Mouse (Mus musculus) MEL (cell line): ENCODE data around the gene Rpl6. TPM values are rescaled to one million over a fixed set of nuclear protein-coding genes. Genes with fewer than 3 reads are reported as not detected.
"Not testable (repeated sequence)": the region's sequence is repeated elsewhere in the genome, so short reads cannot be mapped to it uniquely, and the experiment has no call there.

Source experiments
- DNase-seq: peaks from one replicate; pipeline ENCODE4 v3.0.0; 2011; ENCODE audit warnings: low read depth, low spot score
- H3K27ac ChIP-seq: 2 replicates; pipeline ENCODE4 v1.5.1; 2012; ENCODE audit warnings: low read depth, mild to moderate bottlenecking, control low read depth, low read length, moderate library complexity; ENCODE audit not compliant: control insufficient read depth
- H3K27me3 ChIP-seq, 2 experiments: fragments of 150-350 bp in 1 of 2; sonication (generic) in 1 of 2; 2 replicates each; pipeline ENCODE4 v1.6.1; 2012; ENCODE audit warnings: low read length in 2 of 2, mild to moderate bottlenecking in 2 of 2, improper control_type of control experiment in 1 of 2, moderate library complexity in 1 of 2; ENCODE audit not compliant: insufficient read depth in 2 of 2, control insufficient read depth in 1 of 2
- H3K36me3 ChIP-seq, 2 experiments: 2 replicates each; pipeline ENCODE4 v1.6.1; 2012 to 2014; ENCODE audit warnings: low read length in 2 of 2, improper control_type of control experiment in 1 of 2, inconsistent platforms in 1 of 2, mild to moderate bottlenecking in 1 of 2; ENCODE audit not compliant: insufficient read depth in 2 of 2, control insufficient read depth in 1 of 2
- H3K4me1 ChIP-seq, 2 experiments: fragments of 150-350 bp in 1 of 2; sonication (generic) in 1 of 2; 2 replicates each; pipeline ENCODE4 v1.6.1; 2012; ENCODE audit warnings: low read length in 2 of 2, improper control_type of control experiment in 1 of 2, mild to moderate bottlenecking in 1 of 2; ENCODE audit not compliant: insufficient read depth in 2 of 2, control insufficient read depth in 1 of 2
- H3K4me3 ChIP-seq, 2 experiments: fragments of 150-350 bp in 1 of 2; sonication (generic) in 1 of 2; 2 replicates each; pipeline ENCODE4 v1.5.1; 2012; ENCODE audit warnings: low read depth in 2 of 2, low read length in 2 of 2, mild to moderate bottlenecking in 2 of 2, moderate library complexity in 2 of 2, control low read depth in 1 of 2, improper control_type of control experiment in 1 of 2; ENCODE audit not compliant: control insufficient read depth in 1 of 2, insufficient read depth in 1 of 2
- H3K79me2 ChIP-seq: 2 replicates; pipeline ENCODE4 v1.6.1; 2012; ENCODE audit warnings: mild to moderate bottlenecking, low read length, moderate library complexity; ENCODE audit not compliant: control insufficient read depth, poor library complexity, insufficient read depth
- H3K9ac ChIP-seq: 2 replicates; pipeline ENCODE4 v1.6.1; 2012; ENCODE audit warnings: low read depth, mild to moderate bottlenecking, control low read depth, low read length, moderate library complexity; ENCODE audit not compliant: control insufficient read depth, poor library complexity, severe bottlenecking
- H3K9me3 ChIP-seq: fragments of 150-350 bp; sonication (generic); replicated peaks from 2 replicates; pipeline ENCODE4 v1.6.1; 2012; ENCODE audit warnings: mild to moderate bottlenecking, low read length, improper control_type of control experiment, moderate library complexity; ENCODE audit not compliant: insufficient read depth
- ELF1 ChIP-seq: IDR thresholded peaks from 2 replicates; pipeline ENCODE4 v1.6.1; 2014; ENCODE audit warnings: low read depth, mild to moderate bottlenecking, inconsistent platforms, low read length, improper control_type of control experiment, moderate library complexity
- MAFK ChIP-seq: IDR thresholded peaks from 2 replicates; pipeline ENCODE4 v1.6.1; 2011; ENCODE audit warnings: low read depth, mild to moderate bottlenecking, low read length, improper control_type of control experiment, borderline replicate concordance
- MAX ChIP-seq: IDR thresholded peaks from 2 replicates; pipeline ENCODE4 v1.6.1; 2011; ENCODE audit warnings: low read length, improper control_type of control experiment
- TBP ChIP-seq: IDR thresholded peaks from 2 replicates; pipeline ENCODE4 v1.8.0; 2011; ENCODE audit warnings: low read depth, low read length, improper control_type of control experiment
- USF1 ChIP-seq: IDR thresholded peaks from 2 replicates; pipeline ENCODE4 v1.6.1; 2014; ENCODE audit warnings: low read depth, mild to moderate bottlenecking, inconsistent platforms, low read length, improper control_type of control experiment, moderate library complexity
- ZC3H11A ChIP-seq: IDR thresholded peaks from 2 replicates; pipeline ENCODE4 v1.6.1; 2012; ENCODE audit warnings: low read depth, mild to moderate bottlenecking, inconsistent platforms, low read length, improper control_type of control experiment
- ZNF384 ChIP-seq: IDR thresholded peaks from 2 replicates; pipeline ENCODE4 v1.6.1; 2012; ENCODE audit warnings: low read depth, mild to moderate bottlenecking, inconsistent platforms, low read length, improper control_type of control experiment
- polyA plus RNA-seq, 2 experiments: library from polyadenylated mRNA; stranded (reverse) in 1 of 2; unstranded in 1 of 2; fragments of >175 nt in 1 of 2; fragments of >200 nt in 1 of 2; gene quantifications; 2 replicates each; pipeline versions ENCODE4 v1.2.1 to v1.2.4; 2012; ENCODE audit warnings: low replicate concordance in 2 of 2, low read depth in 1 of 2; ENCODE audit not compliant: insufficient read length in 2 of 2, insufficient read depth in 1 of 2, missing spikeins in 1 of 2
- total RNA-seq: library from RNA; depleted of rRNA; stranded (reverse); fragments of 300-350 nt; gene quantifications from 2 replicates; pipeline ENCODE4 v1.2.3, GENCODE M21; 2012

Rpl6 gene
- total and polyA plus RNA-seq, 3 experiments: 850 to 2,901 (median 2,779) TPM

DNA sequence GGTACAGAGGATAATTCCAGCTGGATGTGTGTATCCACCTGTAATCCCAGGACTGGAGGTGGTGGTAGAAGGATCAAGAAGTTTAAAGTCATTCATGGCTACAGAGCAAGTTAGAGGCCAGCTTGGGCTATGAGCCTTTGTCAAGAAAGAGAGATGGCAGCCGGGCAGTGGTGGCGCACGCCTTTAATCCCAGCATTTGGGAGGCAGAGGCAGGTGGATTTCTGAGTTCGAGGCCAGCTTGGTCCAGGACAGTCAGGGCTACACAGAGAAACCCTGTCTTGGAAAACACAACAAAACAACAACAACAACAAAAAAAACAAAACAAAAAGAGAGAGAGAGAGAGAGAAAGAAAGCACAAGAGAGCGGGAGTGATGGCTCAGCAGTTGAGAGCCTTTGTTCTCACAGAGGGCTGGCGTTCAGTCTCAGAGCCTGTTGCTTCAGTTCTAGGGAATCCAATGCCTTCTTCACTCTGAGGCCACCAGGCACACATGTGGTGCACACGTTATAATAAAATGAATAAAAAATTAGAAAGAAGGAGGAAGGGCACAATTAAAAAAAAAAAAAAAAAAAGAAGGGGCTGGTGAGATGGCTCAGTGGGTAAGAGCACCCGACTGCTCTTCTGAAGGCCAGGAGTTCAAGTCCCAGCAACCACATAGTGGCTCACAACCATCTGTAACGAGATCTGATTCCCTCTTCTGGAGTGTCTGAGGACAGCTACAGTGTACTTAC is 12.5 kb downstream of the Rpl6 start:
- not testable (repeated sequence) for H3K9me3 ChIP-seq
- TF ChIP-seq ZNF384: peak; percentile 82
- 0 out of 2 replicates have a peak, but pooled peaks have one; percentile 22 for TF ChIP-seq MAX
- TF ChIP-seq TBP: peak; percentile 93
- peak; percentile 63; the same call in 1 of the 2 replicates for TF ChIP-seq MAFK
- TF ChIP-seq, all 39 proteins: peak for 4; not testable (repeated sequence) for 35
- Histone ChIP-seq H3K27ac (peak overlapping the region; percentile 54), H3K9ac (peak overlapping the region; percentile 58), H3K4me3 (peak overlapping the region; percentile 64 to 67), H3K79me2 (peaks cover 16% of the 10 kb centered on the region)
- H3K36me3 ChIP-seq, H3K27me3 ChIP-seq, H3K4me1 ChIP-seq: not testable (repeated sequence)
- peak; percentile 89 for DNase-seq

- Histone ChIP-seq H3K9ac (no peak overlapping the region), H3K4me1 (peaks cover 6 to 10% of the 10 kb centered on the region in 2 experiments), H3K36me3 (peaks cover 0 to 11% of the 10 kb centered on the region in 2 experiments; a peak in 2 of 4 replicates), H3K9me3 (no peaks in the 10 kb centered on the region), H3K27me3 (no peaks in the 10 kb centered on the region), H3K79me2 (peaks cover 18% of the 10 kb centered on the region), H3K27ac (no peak overlapping the region), H3K4me3 (no peak overlapping the region)
- TF ChIP-seq MAFK: peak; percentile 77
- TF ChIP-seq USF1: no peak
- TF ChIP-seq ZNF384: no peak; the same call in 1 of the 2 replicates
- peak; percentile 54 for DNase-seq
These were observed 13.0 kb downstream of the Rpl6 start for GRCm38 (mm10) chr5:121217313-121217634.

GRCm38 (mm10) chr5:121219190-121219589 is 14.9 kb downstream of the Rpl6 start:
- Histone ChIP-seq H3K79me2 (peaks cover 23% of the 10 kb centered on the region), H3K9me3 (no peaks in the 10 kb centered on the region), H3K36me3 (peaks cover 0 to 19% of the 10 kb centered on the region in 2 experiments; a peak in 2 of 4 replicates), H3K4me1 (peaks cover 10 to 12% of the 10 kb centered on the region in 2 experiments), H3K27ac (no peak overlapping the region), H3K4me3 (peak overlapping the region in 1 of 2 experiments; percentile 76; a peak in 1 of 4 replicates), H3K9ac (no peak overlapping the region), H3K27me3 (no peaks in the 10 kb centered on the region)
- DNase-seq: no peak
- TF ChIP-seq ELF1: no peak
- 0 out of 2 replicates have a peak, but pooled peaks have one; percentile 8 for TF ChIP-seq ZC3H11A
